Mouse (Mus musculus): ENCODE data around the gene Nynrin. TPM values are rescaled to one million over a fixed set of nuclear protein-coding genes. Genes with fewer than 3 reads are reported as not detected.

Gene Nynrin
- total RNA-seq (2021), result 10 to 100 TPM in 1 of 2 experiments, 1 to 10 TPM in 1; 9.3 to 15.3 TPM
- long read RNA-seq, experiment 1, partial matches to known transcripts, result 1 of 4 reads
- long read RNA-seq, experiment 1, other reads (novel, unspliced or antisense), result 3 of 4 reads
- long read RNA-seq, experiment 2, partial matches to known transcripts, result 0 of 4 reads
- long read RNA-seq, experiment 2, other reads (novel, unspliced or antisense), result 4 of 4 reads

GRCm38 (mm10) chr14:55853621-55854285 is at the start of gene Nynrin:
Gene Nynrin (plus strand): TSS chr14:55854010.
- DNase-seq, result peak; percentile 70

GRCm38 (mm10) chr14:55814885-55815284 is 38.9 kb upstream of the Nynrin start:
- DNase-seq, result peak; percentile 72

- peak; percentile 60 for DNase-seq
Observed at GRCm38 (mm10) chr14:55815310-55815751, 38.5 kb upstream of the Nynrin start.

GRCm38 (mm10) chr14:55819845-55820405 is 33.9 kb upstream of the Nynrin start:
- peak; percentile 0 for DNase-seq

- peak; percentile 1 for DNase-seq
Observed at GRCm38 (mm10) chr14:55820576-55820975, 33.2 kb upstream of the Nynrin start.

- DNase-seq, result peak; percentile 74
Observed at GRCm38 (mm10) chr14:55822435-55822990, 31.3 kb upstream of the Nynrin start.

GRCm38 (mm10) chr14:55822991-55823762 is 30.6 kb upstream of the Nynrin start, which contains the start of gene Nfatc4:
Gene Nfatc4 (plus strand): TSS chr14:55823144.
- peak; percentile 88 for DNase-seq

- DNase-seq, result peak; percentile 41
Observed at GRCm38 (mm10) chr14:55824001-55824480, 29.8 kb upstream of the Nynrin start.

GRCm38 (mm10) chr14:55824481-55825215 is 29.2 kb upstream of the Nynrin start:
- peak; percentile 58 for DNase-seq

- peak; percentile 29 for DNase-seq
Observed at GRCm38 (mm10) chr14:55825216-55826051, 28.4 kb upstream of the Nynrin start.

GRCm38 (mm10) chr14:55826142-55826541 is 27.7 kb upstream of the Nynrin start:
- peak; percentile 15 for DNase-seq

- DNase-seq, result peak; percentile 40
Observed at GRCm38 (mm10) chr14:55826551-55827340, 27.1 kb upstream of the Nynrin start.

GRCm38 (mm10) chr14:55828716-55829263 is 25.0 kb upstream of the Nynrin start:
- DNase-seq, result no peak

GRCm38 (mm10) chr14:55829854-55830253 is 24.0 kb upstream of the Nynrin start:
- DNase-seq, result no peak

- no peak for DNase-seq
Observed at GRCm38 (mm10) chr14:55830331-55830730, 23.5 kb upstream of the Nynrin start.

- DNase-seq, result no peak
Observed at GRCm38 (mm10) chr14:55833126-55833525, 20.7 kb upstream of the Nynrin start.

- no peak for DNase-seq
Observed at GRCm38 (mm10) chr14:55834808-55835533, 18.8 kb upstream of the Nynrin start.

- DNase-seq, result no peak
Observed at GRCm38 (mm10) chr14:55838312-55838711, 15.5 kb upstream of the Nynrin start.

GRCm38 (mm10) chr14:55838740-55839139 is 15.1 kb upstream of the Nynrin start:
- DNase-seq, result no peak
